Mouse (Mus musculus) frontal cortex, postnatal 25 days (tissue): ENCODE data around the gene Dok3.

Experiments
- DNase-seq, 2 experiments: peaks; one replicate each; pipeline ENCODE4 v3.0.0; 2022; ENCODE audit warnings: low spot score in 2 of 2

The Dok3 gene

DNA sequence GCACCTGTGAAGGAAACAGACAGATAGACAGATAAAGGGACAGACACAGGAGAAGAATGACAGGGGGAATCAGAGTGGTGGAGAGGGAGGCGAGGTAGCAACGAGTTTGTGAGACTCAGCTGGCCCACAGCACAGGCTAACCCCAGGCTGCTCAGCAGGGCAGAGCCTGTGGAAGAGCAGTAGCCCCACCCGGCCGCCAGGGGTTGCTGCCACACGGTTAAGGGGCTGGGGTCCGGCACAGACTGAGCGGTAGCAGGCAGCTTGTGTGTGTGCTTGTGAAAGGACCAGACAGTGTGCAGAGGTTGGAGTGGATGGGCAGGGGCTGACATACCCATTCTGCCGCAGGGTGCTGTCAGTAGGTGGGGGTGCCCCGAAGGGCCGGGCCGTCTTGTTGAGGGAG, 21.2 kb downstream of the Dok3 start:
- no peak for DNase-seq

DNA sequence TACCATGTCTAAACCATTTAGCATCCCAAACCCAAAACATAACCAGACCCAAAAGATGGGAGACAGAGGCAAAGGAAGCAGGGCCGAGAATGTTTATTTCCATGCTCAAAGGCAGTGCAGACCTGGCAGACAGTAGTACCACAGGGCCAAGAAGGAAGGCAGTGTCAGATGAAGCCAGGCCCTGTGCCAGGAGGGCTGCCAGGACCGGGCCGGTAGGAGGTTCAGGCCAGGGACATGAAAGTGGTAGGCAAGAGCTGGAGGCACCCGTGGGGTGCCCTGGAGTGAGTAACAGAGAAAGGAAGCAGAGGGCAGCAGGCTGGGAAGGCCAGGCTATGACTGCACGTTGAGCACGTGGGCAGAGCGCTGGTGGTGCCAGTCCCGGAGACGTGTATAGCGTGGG, 22.4 kb downstream of the Dok3 start:
- DNase-seq: no peak

GRCm38 (mm10) chr13:55505810-55506209, 23.3 kb downstream of the Dok3 start:
- no peak for DNase-seq

DNA sequence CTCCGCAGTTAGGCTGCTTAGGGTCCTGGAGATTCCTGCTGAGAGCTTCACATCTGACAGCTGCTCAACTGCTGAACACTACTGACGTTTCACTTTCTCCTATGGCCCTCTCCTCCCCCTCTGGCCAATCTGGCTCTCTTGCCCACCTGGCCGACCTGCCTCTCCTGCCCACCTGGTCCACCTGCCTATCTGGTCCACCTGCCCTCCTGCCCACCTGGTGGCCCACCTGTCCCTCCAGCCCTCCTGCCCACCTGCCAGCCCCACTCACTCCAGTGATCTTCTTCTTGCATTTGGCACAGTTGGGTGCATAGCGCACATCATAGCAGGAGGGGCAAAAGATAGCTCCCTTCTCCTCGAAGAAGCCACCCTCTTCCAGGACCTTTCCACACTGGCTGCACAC, 24.7 kb downstream of the Dok3 start:
- no peak for DNase-seq

DNA sequence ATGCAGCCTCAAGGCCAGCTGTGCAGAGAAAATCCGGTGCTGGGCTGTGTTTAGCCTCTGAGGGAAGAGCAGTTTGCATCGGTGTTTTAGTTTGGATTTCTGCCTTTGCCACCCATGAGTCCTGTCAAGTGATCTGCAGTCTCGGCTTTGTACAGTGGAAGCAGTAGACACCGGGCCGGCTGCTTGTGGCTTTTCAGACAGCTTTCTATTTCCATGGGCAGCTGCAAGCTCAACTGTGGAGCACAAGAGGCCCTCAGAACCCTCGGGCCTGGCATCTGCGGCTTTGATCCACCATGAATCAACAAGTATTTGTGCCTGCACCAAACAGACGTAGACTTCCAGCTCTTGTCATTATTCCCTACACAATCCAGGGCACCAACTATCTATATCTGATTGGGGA, 26.7 kb downstream of the Dok3 start:
- DNase-seq: no peak

- DNase-seq: no peak
Observed at GRCm38 (mm10) chr13:55500575-55500974, 28.5 kb downstream of the Dok3 start.

GRCm38 (mm10) chr13:55498906-55499305, 30.2 kb downstream of the Dok3 start:
- no peak for DNase-seq

DNA sequence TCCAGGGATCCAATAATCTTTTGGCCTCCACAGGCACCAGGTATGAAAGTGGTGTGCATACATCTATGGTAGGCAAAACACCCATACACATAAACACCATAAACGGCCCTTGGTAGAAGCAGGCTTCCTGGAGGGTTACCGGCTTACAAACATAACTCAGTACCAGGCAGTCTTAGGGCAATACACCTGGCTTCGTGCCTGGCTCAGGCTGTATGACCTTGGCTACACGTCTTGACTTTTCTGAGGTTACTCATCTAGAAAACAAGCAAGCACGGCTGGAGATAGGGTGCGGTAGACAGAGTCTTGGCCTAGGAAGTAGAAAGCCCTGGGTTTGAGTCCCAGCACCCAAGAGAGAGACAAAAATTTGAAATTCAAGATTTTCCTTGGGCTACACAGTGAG, 32.4 kb downstream of the Dok3 start:
- no peak for DNase-seq

- no peak for DNase-seq
Observed at GRCm38 (mm10) chr13:55495702-55496101, 33.4 kb downstream of the Dok3 start.

DNA sequence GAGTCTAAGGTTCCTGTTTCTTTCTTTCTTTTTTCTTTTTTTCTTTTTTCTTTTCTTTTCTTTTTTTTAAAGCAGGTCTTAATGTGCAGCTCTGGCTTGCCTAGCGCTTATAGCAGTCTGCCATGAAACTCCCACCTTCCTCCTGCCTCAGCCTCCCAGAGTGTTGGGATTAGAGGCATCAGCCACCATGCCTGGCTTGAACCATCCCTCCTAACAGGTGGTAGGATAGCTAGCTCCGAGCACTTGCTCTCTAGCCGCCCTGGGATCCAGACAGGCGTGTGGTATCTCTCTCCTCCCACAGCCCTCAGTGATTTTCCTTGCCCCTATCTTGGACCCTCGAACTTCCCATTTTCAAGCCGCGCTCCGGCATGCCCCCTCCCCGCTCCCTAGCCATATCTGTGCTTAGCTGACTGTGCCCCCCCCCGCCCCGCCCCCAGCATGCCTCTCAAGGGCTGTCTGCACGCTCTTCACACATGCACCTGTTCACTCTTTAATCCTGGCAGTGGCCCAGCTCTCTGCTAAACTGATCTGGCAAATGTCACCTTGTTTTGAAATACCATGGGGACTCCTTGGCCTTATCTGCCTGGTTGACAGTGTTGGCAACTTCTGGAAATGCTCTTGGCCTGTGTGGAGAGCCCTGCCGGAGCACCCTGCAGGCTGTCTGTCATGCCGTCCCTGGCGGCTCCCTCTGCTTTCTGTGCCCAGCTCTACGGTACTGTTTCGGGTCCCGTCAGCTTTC, 34.0 kb downstream of the Dok3 start:
- no peak for DNase-seq

DNA sequence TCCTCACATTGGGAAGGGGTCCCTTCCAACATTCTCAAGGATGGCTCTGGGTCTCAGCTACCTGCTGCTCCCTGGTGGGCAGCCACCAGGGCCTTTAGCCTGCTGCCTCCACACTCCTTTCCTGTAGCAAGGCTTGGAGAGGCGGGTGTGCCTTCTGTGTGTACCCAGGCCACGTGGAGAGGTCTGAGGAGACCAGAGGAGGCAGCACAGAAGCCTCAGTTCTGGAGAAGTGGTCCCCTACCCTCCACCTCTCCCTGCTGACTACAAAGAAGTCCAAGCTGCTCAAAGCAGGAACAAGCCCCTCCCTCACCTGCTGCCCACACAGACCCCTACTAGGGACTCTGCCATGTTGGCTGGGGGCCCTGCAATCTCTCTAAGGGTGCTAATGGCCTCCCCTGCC, 34.8 kb downstream of the Dok3 start:
- DNase-seq: no peak

- no peak for DNase-seq
Observed at GRCm38 (mm10) chr13:55487578-55488498, 41.3 kb downstream of the Dok3 start, which contains the start of gene Dbn1. Dbn1 (minus strand) TSS chr13:55488111.

GRCm38 (mm10) chr13:55486916-55487577, 42.0 kb downstream of the Dok3 start:
- DNase-seq: no peak

- no peak for DNase-seq
Observed at GRCm38 (mm10) chr13:55486029-55486794, 42.9 kb downstream of the Dok3 start.

DNA sequence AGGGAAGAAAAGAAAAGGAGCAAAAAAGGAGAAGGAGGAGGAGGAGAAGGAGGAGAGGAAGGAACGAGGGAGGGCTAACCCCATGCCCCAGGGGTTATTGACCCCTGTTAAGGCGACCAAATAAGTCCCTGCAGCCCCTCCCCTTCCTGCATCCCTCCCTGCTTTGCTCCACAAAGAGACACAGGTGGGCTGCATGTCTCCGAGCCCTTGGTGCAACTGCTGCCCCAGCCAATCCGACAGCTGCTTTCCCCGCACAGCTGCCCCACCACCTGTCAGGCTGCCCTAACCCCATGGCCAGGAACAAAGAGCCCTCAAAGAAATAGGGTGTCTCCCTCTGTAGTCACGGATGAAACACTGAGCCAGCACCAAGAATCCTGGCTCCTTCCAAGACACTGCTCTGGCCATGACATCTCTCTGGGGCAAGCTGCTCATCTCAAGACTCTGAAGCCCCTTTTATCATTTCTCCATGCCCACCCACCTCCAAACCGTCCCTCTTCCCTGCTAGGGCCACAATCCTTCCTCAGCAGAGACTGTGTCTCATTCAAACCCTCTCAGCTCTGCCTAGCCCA, 44.5 kb downstream of the Dok3 start:
- no peak for DNase-seq

GRCm38 (mm10) chr13:55483593-55483992, 45.5 kb downstream of the Dok3 start:
- DNase-seq: peak; percentile 75 to 86

DNA sequence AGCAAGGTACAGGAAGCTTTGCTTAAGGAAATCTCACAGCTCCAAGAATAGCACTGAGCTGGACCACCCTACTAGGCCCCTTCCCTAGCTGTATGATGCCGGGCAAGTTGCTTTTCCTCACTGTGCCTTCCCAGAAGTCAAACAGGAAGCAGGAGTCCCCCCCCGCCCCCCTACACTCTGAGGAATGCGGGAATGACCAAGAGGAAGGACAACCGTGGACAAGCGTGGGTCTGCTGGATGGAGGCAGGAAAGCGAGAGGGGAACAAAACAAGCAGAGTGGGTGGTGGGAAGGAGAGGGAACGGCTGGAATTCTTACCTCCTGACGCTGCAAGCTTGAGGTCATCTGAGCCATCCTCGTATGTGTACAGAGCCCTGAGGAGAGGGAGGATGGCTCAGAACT, 46.0 kb downstream of the Dok3 start:
- DNase-seq: no peak

- DNase-seq: no peak
Observed at GRCm38 (mm10) chr13:55482542-55482941, 46.6 kb downstream of the Dok3 start.

GRCm38 (mm10) chr13:55479929-55480328, 49.2 kb downstream of the Dok3 start:
- DNase-seq: no peak

DNA sequence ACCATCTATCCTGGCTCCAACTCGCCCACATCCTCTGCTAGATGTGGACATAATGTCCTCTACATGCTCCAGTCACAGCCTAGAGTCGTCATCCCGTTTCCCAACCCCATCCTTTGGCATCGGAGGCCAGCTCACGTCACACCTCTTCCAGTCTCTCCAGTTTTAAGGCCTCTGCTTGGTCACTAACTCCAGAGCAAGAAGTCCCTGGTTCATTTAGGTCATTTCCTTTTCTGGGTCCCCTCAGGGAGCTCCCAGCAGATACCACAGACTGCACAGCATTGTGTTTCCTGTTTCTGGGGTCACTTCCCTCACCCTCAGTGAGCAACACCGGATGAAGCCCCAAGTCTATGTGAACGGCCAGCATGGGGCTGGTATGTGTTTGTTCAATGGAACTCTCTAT, 50.1 kb downstream of the Dok3 start:
- no peak for DNase-seq

DNA sequence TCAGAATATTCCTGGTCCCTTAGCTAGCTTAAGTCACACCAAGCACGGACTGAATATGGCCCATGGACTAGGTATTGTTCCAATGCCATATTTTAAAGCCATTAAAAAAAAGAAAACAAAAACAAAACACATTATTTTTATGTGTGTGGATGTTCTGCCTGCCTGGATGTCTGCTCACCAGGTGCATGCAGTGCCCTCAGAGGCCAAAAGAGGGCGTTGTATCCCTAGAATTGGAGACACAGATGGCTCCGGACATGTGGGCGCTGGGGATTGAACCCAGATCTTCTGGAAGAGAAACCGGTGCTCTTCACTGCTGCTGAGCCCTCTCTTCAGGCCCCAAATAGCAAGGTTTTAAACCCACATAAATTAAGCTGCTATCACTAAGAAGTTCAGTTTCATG, 51.1 kb downstream of the Dok3 start:
- no peak for DNase-seq
